Mouse (Mus musculus): ENCODE results near the gene Fam166a. TPM values are rescaled to one million over a fixed set of nuclear protein-coding genes. Genes with fewer than 3 reads are reported as not detected.
A peak's percentile ranks its signal among the peaks of the same experiment; 100 is the strongest.

Fam166a gene
- total and polyA plus RNA-seq, 2 experiments from 2014 or later, result not detected

DNA sequence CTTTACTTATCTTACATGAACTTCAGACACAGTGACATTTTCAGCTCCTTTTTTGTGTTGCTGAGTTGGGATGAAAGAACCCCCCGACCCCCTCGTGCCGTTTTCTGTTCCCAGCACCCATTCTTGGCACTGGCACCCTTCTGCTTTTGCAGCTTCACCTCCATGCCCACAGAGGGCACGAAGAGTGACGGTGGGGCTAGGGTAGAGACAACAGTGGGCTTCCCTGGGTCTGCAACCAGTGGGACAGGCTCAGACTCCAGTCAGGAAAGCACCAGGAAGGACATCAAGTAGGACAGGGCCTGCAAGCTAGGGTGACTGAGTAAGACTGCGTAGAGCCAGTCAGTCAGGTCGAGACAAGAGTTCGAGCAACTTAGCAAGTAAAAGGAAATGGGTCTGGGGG is 21.8 kb downstream of the Fam166a start:
- Histone ChIP-seq H3K9me3 (ENCODE audit: low read length) (no peaks in the 10 kb centered on the region), H3K4me1 (ENCODE audit: insufficient read depth, low read length) (peaks cover 12% of the 10 kb centered on the region), H3K27me3 (ENCODE audit: insufficient read depth, low read length) (no peaks in the 10 kb centered on the region), H3K27ac (peak overlapping the region; percentile 80), H3K4me2 (ENCODE audit: low read depth, low read length) (peak overlapping the region; percentile 88), H3K9ac (replicated peaks; ENCODE audit: low read length) (no peak overlapping the region), H3K36me3 (ENCODE audit: insufficient read depth, low read length) (peaks cover 5% of the 10 kb centered on the region; the same call in 1 of the 2 replicates), H3K4me3 (ENCODE audit: low read length) (peak overlapping the region; percentile 56; the same call in 1 of the 2 replicates)
- DNase-seq (ENCODE audit: low spot score) (no peak), ATAC-seq (0 out of 2 replicates have a peak, but pooled peaks have one; percentile 1)
- 52% methylated on average over 8 of the region's 8 CpGs for WGBS
- no peak for TF ChIP-seq CTCF (IDR thresholded peaks at IDR 0.05; ENCODE audit: low read depth)

GRCm38 (mm10) chr2:25240723-25241437 is 22.3 kb downstream of the Fam166a start:
- ATAC-seq, result peak; percentile 73
- Histone ChIP-seq H3K9ac (replicated peaks; ENCODE audit: low read length) (peak overlapping the region; percentile 73; the same call in 1 of the 2 replicates), H3K27me3 (ENCODE audit: insufficient read depth, low read length) (no peaks in the 10 kb centered on the region), H3K9me3 (ENCODE audit: low read length) (no peaks in the 10 kb centered on the region), H3K4me2 (ENCODE audit: low read depth, low read length) (peak overlapping the region; percentile 88), H3K4me3 (ENCODE audit: low read length) (peak overlapping the region; percentile 56), H3K4me1 (ENCODE audit: insufficient read depth, low read length) (peaks cover 12% of the 10 kb centered on the region), H3K27ac (peak overlapping the region; percentile 80), H3K36me3 (ENCODE audit: insufficient read depth, low read length) (peaks cover 5% of the 10 kb centered on the region; the same call in 1 of the 2 replicates)
- TF ChIP-seq CTCF (IDR thresholded peaks at IDR 0.05; ENCODE audit: low read depth), result no peak; the same call in 1 of the 2 replicates
- WGBS, result under 1% methylated on average over 29 of the region's 29 CpGs
- DNase-seq (ENCODE audit: low spot score), result peak; percentile 87

DNA sequence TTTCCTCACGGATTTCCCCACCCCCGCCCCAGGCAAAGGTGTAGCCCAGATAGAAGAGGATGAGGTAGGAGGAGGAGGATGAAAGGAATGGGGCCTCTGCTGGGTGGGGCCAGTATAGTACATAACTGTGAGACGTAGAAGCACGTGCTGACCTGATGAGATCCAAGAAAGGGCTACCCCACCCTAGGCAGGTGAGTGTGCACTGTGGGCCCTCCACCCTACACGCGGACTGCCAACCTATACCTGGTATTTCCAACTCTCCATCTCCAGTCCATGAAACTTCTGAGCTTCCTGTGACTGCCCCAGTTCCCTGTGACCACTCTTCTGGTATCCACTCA is 22.9 kb downstream of the Fam166a start:
- no peaks in the 10 kb centered on the region for H3K27me3 ChIP-seq (ENCODE audit: insufficient read depth, low read length)
- 13% methylated on average over 6 of the region's 6 CpGs for WGBS

DNA sequence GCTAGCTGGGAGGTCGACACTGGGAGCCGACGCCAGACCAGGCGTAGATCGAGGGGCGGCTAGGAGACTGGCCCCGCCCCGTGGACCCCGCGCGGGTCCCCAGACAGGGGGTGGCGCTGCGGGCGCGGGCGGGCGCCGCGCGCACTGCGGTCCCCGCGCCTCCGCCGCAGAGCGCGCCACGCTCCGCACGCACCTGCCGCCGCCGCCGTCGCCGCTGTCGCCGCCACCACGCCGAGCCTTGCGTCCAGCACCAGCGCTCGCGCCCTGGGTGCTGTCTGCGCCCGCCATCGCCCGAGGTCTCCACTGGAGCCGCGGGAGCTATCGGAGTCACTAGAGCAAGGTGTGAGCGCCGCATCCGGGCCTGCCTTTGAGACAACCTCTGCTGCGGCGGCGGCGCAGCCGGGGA is 23.6 kb downstream of the Fam166a start, which contains the start of the genes Rnf208 and Cysrt1:
Gene Rnf208 (plus strand): TSS at position 155 of the 406 bp plus-strand sequence.
Gene Cysrt1 (minus strand): TSS at position 352 of the 406 bp plus-strand sequence.
- peak; percentile 63 for ATAC-seq
- peaks cover 5% of the 10 kb centered on the region; the same call in 1 of the 2 replicates for H3K36me3 ChIP-seq (ENCODE audit: insufficient read depth, low read length)
- no peaks in the 10 kb centered on the region for H3K27me3 ChIP-seq (ENCODE audit: insufficient read depth, low read length)
- peak; percentile 77 for DNase-seq (ENCODE audit: low spot score)
- H3K9ac ChIP-seq (replicated peaks; ENCODE audit: low read length), result peak within 1 kb of the TSS; percentile 73
- no peaks in the 10 kb centered on the region for H3K9me3 ChIP-seq (ENCODE audit: low read length)
- peak within 1 kb of the TSS; percentile 56 for H3K4me3 ChIP-seq (ENCODE audit: low read length)
- peak within 1 kb of the TSS; percentile 80 for H3K27ac ChIP-seq
- TF ChIP-seq CTCF (IDR thresholded peaks at IDR 0.05; ENCODE audit: low read depth), result no peak
- peak within 1 kb of the TSS; percentile 88 for H3K4me2 ChIP-seq (ENCODE audit: low read depth, low read length)
- 0% methylated on average over 38 of the region's 59 CpGs for WGBS
- peaks cover 12% of the 10 kb centered on the region for H3K4me1 ChIP-seq (ENCODE audit: insufficient read depth, low read length)

More for the DNA sequence above, 22.9 kb downstream of the Fam166a start:
- peaks cover 5% of the 10 kb centered on the region; the same call in 1 of the 2 replicates for H3K36me3 ChIP-seq (ENCODE audit: insufficient read depth, low read length)
- no peaks in the 10 kb centered on the region for H3K9me3 ChIP-seq (ENCODE audit: low read length)
- peak overlapping the region; percentile 56 for H3K4me3 ChIP-seq (ENCODE audit: low read length)
- no peak for TF ChIP-seq CTCF (IDR thresholded peaks at IDR 0.05; ENCODE audit: low read depth)
- peak overlapping the region; percentile 73; the same call in 1 of the 2 replicates for H3K9ac ChIP-seq (replicated peaks; ENCODE audit: low read length)
- peak; percentile 43 for ATAC-seq
- peaks cover 12% of the 10 kb centered on the region for H3K4me1 ChIP-seq (ENCODE audit: insufficient read depth, low read length)
- DNase-seq (ENCODE audit: low spot score), result no peak
- H3K4me2 ChIP-seq (ENCODE audit: low read depth, low read length), result peak overlapping the region; percentile 88
- H3K27ac ChIP-seq, result peak overlapping the region; percentile 80; the same call in 1 of the 2 replicates

DNA sequence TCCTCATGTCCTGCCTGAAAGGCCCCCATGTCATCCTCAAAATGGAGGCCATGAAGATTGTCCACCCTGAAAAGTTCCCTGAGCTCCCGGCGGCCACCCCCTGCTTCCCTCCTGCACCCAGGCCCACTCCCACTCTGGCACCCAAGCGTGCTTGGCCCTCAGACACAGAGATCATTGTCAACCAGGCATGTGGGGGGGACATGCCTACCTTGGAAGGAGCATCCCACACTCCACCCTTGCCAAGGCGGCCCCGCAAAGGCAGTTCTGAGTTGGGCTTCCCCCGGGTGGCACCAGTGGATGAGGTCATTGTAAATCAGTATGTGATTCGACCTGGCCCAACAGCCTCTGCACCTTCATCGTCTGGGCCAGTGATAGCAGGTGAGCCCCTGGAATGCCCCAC is 24.8 kb downstream of the Fam166a start:
- peak overlapping the region; percentile 73; the same call in 1 of the 2 replicates for H3K9ac ChIP-seq (replicated peaks; ENCODE audit: low read length)
- peaks cover 5% of the 10 kb centered on the region; the same call in 1 of the 2 replicates for H3K36me3 ChIP-seq (ENCODE audit: insufficient read depth, low read length)
- no peaks in the 10 kb centered on the region for H3K9me3 ChIP-seq (ENCODE audit: low read length)
- H3K4me3 ChIP-seq (ENCODE audit: low read length), result peak overlapping the region; percentile 56
- H3K4me1 ChIP-seq (ENCODE audit: insufficient read depth, low read length), result peaks cover 12% of the 10 kb centered on the region
- DNase-seq (ENCODE audit: low spot score) (no peak), ATAC-seq (no peak)
- H3K4me2 ChIP-seq (ENCODE audit: low read depth, low read length), result peak overlapping the region; percentile 88
- 78% methylated on average over 8 of the region's 8 CpGs for WGBS
- H3K27ac ChIP-seq, result no peak overlapping the region
- no peaks in the 10 kb centered on the region for H3K27me3 ChIP-seq (ENCODE audit: insufficient read depth, low read length)
- TF ChIP-seq CTCF (IDR thresholded peaks at IDR 0.05; ENCODE audit: low read depth), result no peak

DNA sequence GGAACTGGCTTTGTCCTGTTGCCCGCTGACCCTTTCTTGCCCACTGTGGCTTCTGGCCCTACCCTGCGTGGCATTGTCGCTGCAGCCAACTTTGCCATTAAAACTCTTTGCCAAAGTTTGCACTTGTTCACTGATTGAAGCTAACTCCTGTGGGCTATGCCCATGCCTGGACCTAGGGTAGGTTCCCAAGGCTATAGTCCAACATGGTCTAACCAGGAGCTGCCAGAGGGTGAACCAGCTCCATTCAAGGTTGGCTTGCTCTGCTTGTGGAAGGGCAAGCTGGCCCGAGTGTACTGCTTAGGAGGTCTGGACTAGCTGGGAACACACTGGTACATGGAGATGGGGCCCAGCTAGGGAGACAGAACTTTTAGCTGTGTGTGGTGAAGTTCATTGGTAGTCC is 25.6 kb downstream of the Fam166a start:
- Histone ChIP-seq H3K27ac (no peak overlapping the region), H3K4me1 (ENCODE audit: insufficient read depth, low read length) (peaks cover 12% of the 10 kb centered on the region), H3K4me3 (ENCODE audit: low read length) (no peak overlapping the region), H3K27me3 (ENCODE audit: insufficient read depth, low read length) (no peaks in the 10 kb centered on the region), H3K4me2 (ENCODE audit: low read depth, low read length) (no peak overlapping the region), H3K9me3 (ENCODE audit: low read length) (no peaks in the 10 kb centered on the region), H3K36me3 (ENCODE audit: insufficient read depth, low read length) (peaks cover 5% of the 10 kb centered on the region; the same call in 1 of the 2 replicates), H3K9ac (replicated peaks; ENCODE audit: low read length) (no peak overlapping the region)
- DNase-seq (ENCODE audit: low spot score) (no peak), ATAC-seq (no peak)
- WGBS, result 91% methylated on average over 4 of the region's 4 CpGs
- TF ChIP-seq CTCF (IDR thresholded peaks at IDR 0.05; ENCODE audit: low read depth), result no peak
